Mouse (Mus musculus) spleen, adult 2 months (tissue): ENCODE data around the gene Ahctf1. TPM values are rescaled to one million over a fixed set of nuclear protein-coding genes. Genes with fewer than 3 reads are reported as not detected.

Source experiments
- DNase-seq, 2 experiments: peaks; one replicate each; pipeline versions ENCODE4 v3.0.0 to v3.0.0-alpha.2; 2012 to 2021; ENCODE audit warnings: low spot score in 2 of 2, low read depth in 1 of 2
- H3K27ac ChIP-seq: fragments of 200-500 bp; 2 replicates; pipeline ENCODE4 v1.5.1; 2012; ENCODE audit warnings: low read length, inconsistent platforms; ENCODE audit not compliant: insufficient read depth
- H3K27me3 ChIP-seq: fragments of 200-500 bp; 2 replicates; pipeline ENCODE4 v1.6.1; 2012; ENCODE audit warnings: mild to moderate bottlenecking, moderate library complexity, low read length, inconsistent platforms; ENCODE audit not compliant: control insufficient read depth, insufficient read depth
- H3K36me3 ChIP-seq: fragments of 200-500 bp; 2 replicates; pipeline ENCODE4 v1.6.1; 2012; ENCODE audit warnings: mild to moderate bottlenecking, low read length, inconsistent platforms; ENCODE audit not compliant: control insufficient read depth, insufficient read depth
- H3K4me1 ChIP-seq: fragments of 200-500 bp; 2 replicates; pipeline ENCODE4 v1.6.1; 2011; ENCODE audit warnings: inconsistent platforms; ENCODE audit not compliant: control insufficient read depth, insufficient read depth, insufficient read length
- H3K4me3 ChIP-seq: fragments of 200-500 bp; 2 replicates; pipeline ENCODE4 v1.5.1; 2011; ENCODE audit warnings: mild to moderate bottlenecking, inconsistent platforms; ENCODE audit not compliant: insufficient read depth, insufficient read length; ENCODE audit errors: extremely low read depth
- CTCF ChIP-seq: fragments of 200-500 bp; IDR thresholded peaks from 2 replicates; pipeline ENCODE4 v1.5.1; 2011; ENCODE audit warnings: mild to moderate bottlenecking, inconsistent platforms; ENCODE audit not compliant: insufficient read depth, insufficient read length, insufficient replicate concordance; ENCODE audit errors: extremely low read depth
- POLR2A ChIP-seq: fragments of 200-500 bp; IDR thresholded peaks from 2 replicates; pipeline ENCODE4 v1.6.1; 2011; ENCODE audit warnings: low read depth, low read length, inconsistent platforms
- WGBS: fragments of 180-500 bp; shearing (Covaris S2); methylation state at CpG from one replicate; pipeline ENCODE4 v1.1.7; 2018; 5-methylcytosine and 5-hydroxymethylcytosine counted together
- polyA plus RNA-seq: library from polyadenylated mRNA; depleted of rRNA; stranded (reverse); fragments of >200 nt; gene quantifications from 2 replicates; pipeline ENCODE4 v1.2.3, GENCODE M21; 2012

Gene Ahctf1
- polyA plus RNA-seq, 1 experiment = 6.4 TPM

DNA sequence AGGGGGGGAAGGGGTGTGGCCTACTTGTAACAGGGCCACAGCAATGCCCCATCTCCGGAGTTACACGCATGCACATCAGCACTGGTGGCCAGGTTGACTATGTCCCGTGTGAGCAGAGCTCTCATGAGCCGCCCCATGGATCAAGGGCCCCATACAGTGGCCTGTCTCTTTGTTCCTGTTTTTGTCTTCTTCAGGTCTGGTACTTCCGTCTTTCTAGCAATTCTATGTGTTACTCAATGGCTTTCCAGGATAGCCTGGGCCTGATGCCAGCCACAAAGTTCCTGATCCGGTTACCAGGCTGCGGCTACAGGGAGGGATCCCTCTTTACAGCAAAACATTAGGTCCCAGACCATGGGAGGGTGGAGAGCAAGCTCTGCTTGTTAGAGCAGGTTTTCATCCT, 39.1 kb upstream of the Ahctf1 start:
- 53% methylated on average over 7 of the region's 7 CpGs for WGBS
- no peak for TF ChIP-seq POLR2A
- TF ChIP-seq CTCF = no peak
- no peaks in the 10 kb centered on the region for H3K36me3 ChIP-seq
- H3K27me3 ChIP-seq = no peaks in the 10 kb centered on the region
- no peaks in the 10 kb centered on the region for H3K4me1 ChIP-seq
- H3K4me3 ChIP-seq = no peak overlapping the region
- no peak overlapping the region for H3K27ac ChIP-seq
- DNase-seq = no peak

GRCm38 (mm10) chr1:179836426-179837404, 33.2 kb upstream of the Ahctf1 start:
- 96% methylated on average over 7 of the region's 7 CpGs for WGBS

GRCm38 (mm10) chr1:179835753-179836425, 32.4 kb upstream of the Ahctf1 start:
- no peaks in the 10 kb centered on the region for H3K4me1 ChIP-seq
- no peak overlapping the region for H3K27ac ChIP-seq
- no peak for DNase-seq
- no peaks in the 10 kb centered on the region for H3K27me3 ChIP-seq
- TF ChIP-seq CTCF (no peak), POLR2A (no peak)
- H3K36me3 ChIP-seq = no peaks in the 10 kb centered on the region
- no peak overlapping the region for H3K4me3 ChIP-seq
- 73% methylated on average over 1 of the region's 1 CpGs for WGBS

More at GRCm38 (mm10) chr1:179836426-179837404, 33.2 kb upstream of the Ahctf1 start:
- Histone ChIP-seq H3K36me3 (no peaks in the 10 kb centered on the region), H3K27me3 (no peaks in the 10 kb centered on the region), H3K4me3 (no peak overlapping the region), H3K27ac (no peak overlapping the region), H3K4me1 (no peaks in the 10 kb centered on the region)
- TF ChIP-seq CTCF (no peak), POLR2A (no peak)
- DNase-seq = no peak

GRCm38 (mm10) chr1:179833596-179833995, 30.1 kb upstream of the Ahctf1 start:
- TF ChIP-seq POLR2A (no peak), CTCF (no peak)
- no peaks in the 10 kb centered on the region for H3K4me1 ChIP-seq
- H3K36me3 ChIP-seq = no peaks in the 10 kb centered on the region
- no peaks in the 10 kb centered on the region for H3K27me3 ChIP-seq
- H3K27ac ChIP-seq = peak overlapping the region; percentile 18; the same call in 1 of the 2 replicates
- no peak overlapping the region for H3K4me3 ChIP-seq
- no peak for DNase-seq
- WGBS = 89% methylated on average over 1 of the region's 1 CpGs

GRCm38 (mm10) chr1:179832710-179833240, 29.3 kb upstream of the Ahctf1 start:
- no peaks in the 10 kb centered on the region for H3K36me3 ChIP-seq
- DNase-seq = no peak
- H3K4me3 ChIP-seq = no peak overlapping the region
- TF ChIP-seq POLR2A = no peak
- TF ChIP-seq CTCF = no peak
- H3K4me1 ChIP-seq = no peaks in the 10 kb centered on the region
- no peaks in the 10 kb centered on the region for H3K27me3 ChIP-seq
- 49% methylated on average over 7 of the region's 7 CpGs for WGBS
- H3K27ac ChIP-seq = no peak overlapping the region

GRCm38 (mm10) chr1:179828900-179829299, 25.4 kb upstream of the Ahctf1 start:
- H3K36me3 ChIP-seq = no peaks in the 10 kb centered on the region
- TF ChIP-seq CTCF = no peak
- TF ChIP-seq POLR2A = no peak
- H3K4me1 ChIP-seq = no peaks in the 10 kb centered on the region
- no peaks in the 10 kb centered on the region for H3K27me3 ChIP-seq
- 40% methylated on average over 4 of the region's 4 CpGs for WGBS
- H3K27ac ChIP-seq = no peak overlapping the region
- DNase-seq = no peak
- no peak overlapping the region for H3K4me3 ChIP-seq
